Mouse (Mus musculus) CD4-positive, CD25-positive, alpha-beta regulatory T cell, adult 2 months (primary cell): ENCODE measurements at regions not wholly inside any gene's neighbourhood (a gene's known extent, or its start where the extent isn't known, plus 50 kb on each side); places are given as distances from the start of the nearest gene placed in this dataset.
"Not testable (repeated sequence)": the region's sequence is repeated elsewhere in the genome, so short reads cannot be mapped to it uniquely, and the experiment has no call there.

ENCODE experiments used
- DNase-seq: peaks from one replicate; pipeline ENCODE4 v3.0.0-alpha.2; 2012; ENCODE audit warnings: low read depth, low spot score

GRCm38 (mm10) chr5:7428291-7428690, 83.7 kb upstream of the Zfp804b start:
- no peak for DNase-seq

- no peak for DNase-seq
Observed at GRCm38 (mm10) chr5:7436461-7436860, 91.9 kb upstream of the Zfp804b start.

- DNase-seq: no peak
Observed at GRCm38 (mm10) chr5:7448001-7448400, 103.4 kb upstream of the Zfp804b start.

- no peak for DNase-seq
Observed at GRCm38 (mm10) chr5:7454896-7455295, 110.3 kb upstream of the Zfp804b start.

DNA sequence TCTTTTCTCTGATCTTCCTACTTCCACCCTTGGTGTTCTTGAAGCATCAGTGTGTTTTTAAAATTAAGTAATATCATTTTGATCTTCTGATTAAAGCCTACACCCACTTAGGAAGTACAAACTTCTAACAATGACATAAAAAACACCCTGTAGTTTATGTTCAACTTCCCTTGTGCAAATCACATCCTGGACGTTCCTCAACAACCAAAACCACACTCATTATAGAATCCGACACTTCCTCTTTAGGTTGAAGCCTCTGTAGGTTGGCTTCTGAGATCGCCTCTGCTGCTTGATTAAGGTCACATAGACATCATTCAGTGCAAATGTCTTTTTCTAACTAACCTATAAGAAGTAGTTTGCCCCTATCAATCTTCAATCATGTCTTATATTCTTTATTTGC, 112.5 kb upstream of the Zfp804b start:
- DNase-seq: no peak

DNA sequence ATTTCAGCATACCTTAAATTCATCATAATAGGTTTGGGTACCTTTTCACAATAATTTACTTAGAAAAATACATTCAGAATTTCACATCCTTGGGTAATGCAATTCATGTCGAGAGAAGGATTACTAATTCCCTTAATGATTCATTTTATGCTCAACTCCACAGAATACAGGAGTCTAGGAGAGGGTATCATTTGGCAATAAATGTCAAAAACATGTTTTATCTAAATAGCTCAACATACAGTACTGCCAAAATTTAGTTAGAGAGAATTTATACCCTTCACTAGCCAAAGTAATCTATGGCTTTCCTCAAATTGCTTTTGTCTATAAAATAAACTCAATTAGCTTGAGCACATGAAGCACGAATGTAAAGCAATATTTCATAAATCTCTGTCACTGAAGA, 144.6 kb upstream of the Zfp804b start:
- no peak for DNase-seq

DNA sequence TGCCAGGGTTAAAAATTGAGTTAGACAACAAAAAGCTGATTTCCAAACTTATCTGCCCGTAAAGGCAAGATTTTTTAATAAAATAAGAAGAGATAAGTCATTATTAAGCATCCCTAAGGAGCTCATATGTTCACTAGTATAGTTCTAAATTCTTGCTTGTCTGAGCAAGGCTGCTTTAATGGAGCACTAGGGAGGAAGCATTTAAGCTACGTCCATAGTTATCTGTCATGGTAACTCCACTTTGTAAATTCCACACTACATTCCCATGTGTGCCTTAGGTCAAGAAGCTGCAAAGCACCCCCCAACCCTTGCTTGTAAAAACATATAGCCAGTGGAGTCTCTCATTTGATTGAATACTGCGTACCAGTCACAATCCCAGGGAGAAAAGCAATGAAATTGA, 145.0 kb upstream of the Zfp804b start:
- no peak for DNase-seq

DNA sequence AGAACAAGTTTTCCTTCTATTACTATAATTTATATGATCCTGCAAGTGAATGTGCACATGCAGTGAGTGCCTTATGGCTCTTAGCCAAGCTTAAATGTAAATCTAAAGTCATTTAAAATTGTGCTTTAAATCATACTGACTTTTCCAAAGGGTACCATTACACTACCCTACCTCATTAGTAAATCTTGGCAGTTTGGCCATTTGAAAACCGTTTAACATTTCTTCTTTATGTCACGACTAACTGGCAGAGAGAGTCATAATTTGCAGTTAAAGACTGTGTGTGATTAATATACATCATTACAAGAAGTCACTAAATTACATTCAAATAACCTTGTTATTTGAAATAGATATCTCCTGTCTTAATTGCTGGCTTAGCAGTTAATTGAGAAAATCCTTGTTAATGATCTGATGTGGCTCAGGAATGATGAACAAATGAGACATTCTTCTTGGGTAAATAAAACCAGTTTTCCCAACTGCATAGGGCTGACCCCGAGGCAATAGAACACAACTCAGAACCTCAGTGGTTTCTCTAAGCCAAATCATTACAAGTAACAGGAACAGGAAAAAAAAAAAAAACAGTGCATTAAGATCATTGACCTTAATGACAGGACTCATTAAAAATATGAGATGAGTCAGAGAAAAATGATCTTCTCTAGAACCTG, 173.1 kb upstream of the Zfp804b start:
- DNase-seq: no peak

GRCm38 (mm10) chr5:7532686-7533199, 188.2 kb upstream of the Zfp804b start:
- no peak for DNase-seq

GRCm38 (mm10) chr5:7539812-7540645, 195.5 kb upstream of the Zfp804b start:
- no peak for DNase-seq

DNA sequence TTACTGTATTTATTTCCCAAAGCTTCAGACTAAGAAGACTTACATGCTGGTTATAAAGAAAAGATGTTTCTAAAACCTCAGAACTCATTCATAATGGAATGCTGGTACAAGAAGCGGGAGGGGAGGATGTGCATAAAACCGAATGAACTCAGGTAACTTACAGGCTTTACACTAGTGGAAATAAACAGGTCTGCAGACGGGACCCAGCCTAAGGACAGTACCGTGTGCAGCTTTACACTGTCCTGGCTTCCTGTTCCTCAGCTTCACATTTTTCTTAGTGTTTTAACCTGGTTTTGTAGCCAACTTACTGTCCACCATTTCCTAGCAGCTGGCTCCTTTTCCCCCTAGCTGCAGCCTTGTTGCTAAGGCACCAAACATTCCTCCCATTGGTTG, 196.1 kb upstream of the Zfp804b start:
- no peak for DNase-seq

- DNase-seq: no peak
Observed at GRCm38 (mm10) chr5:7543857-7544256, 199.3 kb upstream of the Zfp804b start.

DNA sequence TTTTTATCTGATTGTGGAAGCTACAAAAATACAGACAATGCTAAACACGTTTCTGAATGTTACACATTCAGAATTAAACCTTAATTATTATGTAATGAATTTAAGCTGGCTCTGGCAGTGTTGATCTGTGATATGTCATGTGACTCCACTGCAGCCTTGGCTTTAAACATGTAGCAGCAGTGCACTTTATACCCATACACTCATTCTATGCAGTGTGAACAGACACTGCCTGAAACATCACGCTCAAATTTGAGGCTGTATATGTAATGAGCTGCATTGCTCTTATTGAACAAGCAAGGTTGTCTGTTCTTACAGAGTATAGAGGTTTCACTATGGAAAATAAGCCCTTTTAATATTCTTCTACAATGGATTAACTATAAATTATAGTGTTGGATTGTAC, 235.9 kb upstream of the Zfp804b start:
- no peak for DNase-seq

- DNase-seq: no peak
Observed at GRCm38 (mm10) chr5:7586547-7586946, 242.0 kb upstream of the Zfp804b start.

- DNase-seq: no peak
Observed at GRCm38 (mm10) chr5:7600418-7600817, 255.9 kb upstream of the Zfp804b start.

GRCm38 (mm10) chr5:7607517-7607916, 263.0 kb upstream of the Zfp804b start:
- no peak for DNase-seq

GRCm38 (mm10) chr5:7607924-7608323, 263.4 kb upstream of the Zfp804b start:
- no peak for DNase-seq

- no peak for DNase-seq
Observed at GRCm38 (mm10) chr5:7655280-7655679, 305.0 kb upstream of the Steap4 start.

DNA sequence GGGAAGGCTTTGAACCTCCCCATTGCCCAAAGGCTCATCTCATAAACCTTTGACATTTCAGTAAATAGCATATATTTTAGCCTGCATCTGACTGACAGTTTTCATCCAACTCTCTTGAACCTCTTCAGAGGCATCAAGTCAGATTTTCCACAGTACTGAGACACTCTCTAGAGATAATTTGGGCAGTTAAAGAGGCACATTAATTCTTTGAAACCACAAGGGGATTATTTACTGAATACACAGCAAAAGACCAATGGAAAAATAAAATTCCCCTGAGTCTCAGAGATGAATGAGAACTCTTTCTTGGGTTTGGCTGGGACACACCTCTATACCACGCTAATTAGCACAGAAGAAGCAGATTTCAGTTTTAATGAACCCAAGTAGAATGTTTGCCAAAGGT, 258.5 kb upstream of the Steap4 start:
- no peak for DNase-seq

DNA sequence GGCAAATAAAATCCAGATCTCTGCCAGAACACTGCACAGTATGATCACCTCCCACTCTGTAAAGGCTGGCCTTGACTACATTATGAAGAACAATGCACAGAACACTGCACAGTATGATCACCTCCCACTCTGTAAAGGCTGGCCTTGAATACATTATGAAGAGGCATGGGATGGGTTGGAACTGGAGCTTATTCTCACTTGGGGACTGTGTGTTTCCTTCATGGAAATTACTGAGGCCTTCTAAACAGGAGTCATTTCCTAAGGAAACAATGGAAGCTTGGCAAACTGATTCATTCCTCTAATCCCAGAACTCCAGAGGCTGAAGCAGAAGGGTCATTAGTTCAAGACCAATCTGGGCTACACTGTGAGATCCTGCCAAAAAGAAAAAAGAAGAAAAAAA, 240.7 kb upstream of the Steap4 start:
- no peak for DNase-seq

- no peak for DNase-seq
Observed at GRCm38 (mm10) chr5:7720061-7720460, 240.2 kb upstream of the Steap4 start.

- no peak for DNase-seq
Observed at GRCm38 (mm10) chr5:7720688-7721087, 239.6 kb upstream of the Steap4 start.

DNA sequence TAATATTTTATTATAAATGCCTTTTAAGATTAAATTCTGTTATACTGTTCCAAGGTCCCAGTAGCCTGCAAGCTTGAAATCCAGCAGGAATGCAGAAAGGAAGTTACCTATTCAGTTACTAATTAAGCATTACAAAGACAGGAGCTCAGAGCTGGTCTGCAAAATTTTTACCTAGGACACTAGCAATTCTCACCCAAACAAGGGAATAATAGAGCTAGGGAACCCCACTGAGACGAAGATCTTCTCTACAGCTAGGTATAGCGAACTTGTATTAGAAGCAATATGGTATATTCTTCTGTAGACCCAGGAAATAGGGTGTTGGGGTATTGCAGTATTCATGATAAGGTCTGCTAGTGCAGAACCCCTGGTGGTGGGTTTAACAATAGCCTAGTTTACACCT, 227.7 kb upstream of the Steap4 start:
- DNase-seq: not testable (repeated sequence)
